Mouse (Mus musculus) frontal cortex, postnatal 36 days (tissue): ENCODE results near the gene Hspbp1.
A peak's percentile ranks its signal among the peaks of the same experiment; 100 is the strongest.

ENCODE experiments used
- DNase-seq, 2 experiments: peaks; one replicate each; pipeline ENCODE4 v3.0.0; 2022; ENCODE audit warnings: low spot score in 2 of 2

Gene Hspbp1

GRCm38 (mm10) chr7:4636179-4636578 is 48.7 kb downstream of the Hspbp1 start:
- DNase-seq = no peak

DNA sequence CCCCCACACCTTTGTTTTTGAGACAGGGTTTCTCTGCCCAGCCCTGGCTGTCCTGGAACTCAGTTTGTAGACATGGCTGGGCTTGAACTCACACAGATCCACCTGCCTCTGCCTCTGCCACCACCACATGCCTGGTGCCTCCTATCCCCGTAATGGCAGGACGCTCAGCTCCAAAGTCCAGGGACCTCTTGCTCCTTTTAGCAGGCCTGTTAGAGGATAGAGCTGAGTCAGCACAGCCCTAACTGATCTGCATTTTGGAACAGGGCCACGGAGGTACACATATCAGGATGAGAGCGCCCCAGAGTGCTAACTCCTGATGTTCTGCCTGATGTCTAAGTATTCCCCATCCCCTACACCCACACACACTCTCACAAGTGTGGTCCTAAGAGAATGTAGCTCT is 53.8 kb downstream of the Hspbp1 start, which contains the start of gene Tmem86b:
Gene Tmem86b, minus strand, starts transcription at position 392 of the 400 bp plus-strand sequence.
- DNase-seq = no peak

DNA sequence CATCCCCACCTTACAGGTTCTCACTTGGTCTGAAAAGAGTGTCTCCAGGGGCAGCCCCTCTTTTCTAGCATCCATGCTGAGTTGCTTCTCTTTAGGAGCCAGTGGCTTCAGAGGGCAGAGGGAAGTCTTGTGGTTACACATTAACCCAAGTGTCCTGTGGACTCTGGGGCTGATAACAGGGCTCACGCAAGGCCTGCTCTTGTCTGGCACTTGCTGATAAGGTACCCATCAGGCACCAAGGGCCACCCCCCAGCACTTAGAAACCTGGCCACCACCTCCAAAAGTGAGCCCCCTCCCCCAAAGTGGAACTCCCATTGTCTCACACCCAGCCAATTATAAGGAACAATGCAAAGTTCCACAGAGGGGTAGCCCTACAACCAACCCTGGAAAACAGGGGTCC is 54.7 kb downstream of the Hspbp1 start:
- DNase-seq = no peak

GRCm38 (mm10) chr7:4629586-4629985 is 55.3 kb downstream of the Hspbp1 start:
- DNase-seq = no peak

DNA sequence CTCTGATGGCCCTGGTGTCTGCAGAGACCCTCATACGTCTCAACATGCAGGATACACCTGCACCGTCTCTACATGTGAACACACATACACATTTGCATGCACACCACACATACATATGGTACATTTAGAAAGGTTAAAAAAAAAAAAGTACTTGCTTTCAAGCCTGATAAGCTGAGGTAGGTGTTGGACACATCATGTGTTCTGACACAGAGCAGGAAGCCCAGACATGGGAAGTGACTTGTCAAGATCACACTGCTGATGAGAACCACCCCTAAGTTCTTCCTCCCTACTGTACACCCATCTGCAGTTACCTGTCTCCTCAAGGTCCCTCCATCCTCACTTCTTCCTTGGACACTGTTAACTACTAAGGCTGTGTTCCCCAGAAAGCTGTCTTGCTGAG is 58.9 kb downstream of the Hspbp1 start:
- no peak for DNase-seq

GRCm38 (mm10) chr7:4624343-4624742 is 60.5 kb downstream of the Hspbp1 start:
- DNase-seq = no peak

- peak; percentile 26 to 35 for DNase-seq
Measured at GRCm38 (mm10) chr7:4623544-4624189, 61.2 kb downstream of the Hspbp1 start.

DNA sequence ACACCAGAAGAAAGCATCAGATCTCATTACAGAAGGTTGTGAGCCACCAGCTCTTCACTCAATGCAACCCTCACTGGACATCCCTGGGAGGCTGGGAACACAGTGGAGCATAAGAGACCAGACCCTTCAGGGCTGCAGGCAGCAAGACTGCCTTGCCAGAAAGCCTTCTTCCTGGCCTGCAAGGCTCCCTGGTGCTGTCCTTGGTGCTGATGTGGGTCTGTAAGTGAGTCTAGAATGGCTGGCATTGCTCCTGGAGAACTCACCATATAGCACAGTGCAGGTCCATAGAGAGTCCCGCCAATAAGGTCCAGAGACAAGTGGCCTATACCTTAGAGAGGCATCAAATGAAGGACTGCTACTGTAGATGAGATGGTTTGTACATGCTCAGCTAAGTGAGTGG is 64.9 kb downstream of the Hspbp1 start:
- DNase-seq = no peak

- DNase-seq = no peak
Measured at GRCm38 (mm10) chr7:4613740-4614403, 71.0 kb downstream of the Hspbp1 start.

DNA sequence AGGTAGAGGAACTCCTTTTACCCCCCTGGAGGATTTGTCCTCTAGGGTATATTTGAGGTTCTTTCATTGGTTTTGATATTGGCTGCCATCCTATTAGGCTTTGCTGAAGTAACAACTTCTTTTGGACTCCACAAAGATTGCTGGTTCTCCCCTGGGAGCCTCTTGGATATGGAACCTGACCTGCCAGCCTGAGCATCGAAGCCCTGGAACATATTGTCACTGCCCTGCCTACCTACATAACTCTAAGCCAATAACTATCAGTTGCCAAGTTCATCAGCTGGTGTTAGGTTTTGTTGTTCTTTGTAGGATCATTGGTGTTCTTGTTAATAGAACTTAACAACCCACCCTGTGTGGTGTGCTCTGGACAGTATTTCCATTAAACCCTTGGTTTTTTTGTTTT is 71.9 kb downstream of the Hspbp1 start:
- DNase-seq = no peak

GRCm38 (mm10) chr7:4612386-4612785 is 72.5 kb downstream of the Hspbp1 start:
- no peak for DNase-seq

DNA sequence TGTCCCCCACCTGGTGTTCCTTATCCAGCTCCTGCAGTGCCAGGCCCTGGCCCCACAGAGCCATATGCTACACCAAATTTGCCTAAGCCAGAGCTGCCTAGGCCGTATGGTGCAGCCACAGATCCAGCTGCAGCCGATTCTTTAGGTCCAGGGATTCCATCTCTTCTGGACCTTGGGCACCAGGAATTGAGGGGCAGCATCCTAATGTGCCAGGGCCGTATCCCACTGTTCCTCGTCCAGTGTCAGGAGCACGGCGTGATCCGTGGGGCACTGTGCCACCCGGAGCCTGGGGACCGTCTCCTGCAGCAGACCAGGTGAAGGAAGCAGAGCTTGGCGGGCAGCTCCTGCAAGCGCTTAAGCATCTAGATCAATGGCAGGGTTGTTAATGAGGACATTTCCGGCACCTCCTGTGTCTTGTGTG is 72.9 kb downstream of the Hspbp1 start:
- DNase-seq = no peak

GRCm38 (mm10) chr7:4611511-4611910 is 73.4 kb downstream of the Hspbp1 start:
- no peak for DNase-seq
